18 mouse cellular contexts compared by ENCODE assay signal in genomic region chr1:38699244-38699643, GRCm38 (mm10).
"Had no signal": no experiment of that assay in that cellular context is flagged by ENCODE, and none has a peak within 500 bp of the region (broad histone marks: within the 10 kb centered on the region; RNA-seq: fewer than 3 reads in every experiment).

No protein-coding gene starts in this region.

- H3K9ac ChIP-seq: liver, embryonic 12.5 days; liver, embryonic 15.5 days; lung, embryonic 15.5 days; midbrain, embryonic 12.5 days; midbrain, embryonic 15.5 days; neural tube, embryonic 12.5 days; neural tube, embryonic 15.5 days had no signal

- H3K4me2 ChIP-seq: liver, embryonic 12.5 days; liver, embryonic 15.5 days; lung, embryonic 15.5 days; midbrain, embryonic 12.5 days; midbrain, embryonic 15.5 days; neural tube, embryonic 12.5 days; neural tube, embryonic 15.5 days had no signal

- H3K9me3 ChIP-seq: liver, embryonic 12.5 days; liver, embryonic 15.5 days; lung, embryonic 15.5 days; midbrain, embryonic 12.5 days; midbrain, embryonic 15.5 days; neural tube, embryonic 12.5 days; neural tube, embryonic 15.5 days had no signal

- H3K4me1 ChIP-seq: liver, embryonic 12.5 days; liver, embryonic 15.5 days; neural tube, embryonic 12.5 days had no signal

- ATAC-seq: liver, embryonic 12.5 days; midbrain, embryonic 15.5 days had no signal

- H3K27me3 ChIP-seq: liver, embryonic 15.5 days; lung, embryonic 15.5 days; midbrain, embryonic 12.5 days; midbrain, embryonic 15.5 days; neural tube, embryonic 12.5 days; neural tube, embryonic 15.5 days had no signal

- H3K36me3 ChIP-seq: liver, embryonic 12.5 days; liver, embryonic 15.5 days; lung, embryonic 15.5 days; midbrain, embryonic 12.5 days; midbrain, embryonic 15.5 days; neural tube, embryonic 12.5 days; neural tube, embryonic 15.5 days had no signal

- DNase-seq: kidney, adult 11 months; kidney, postnatal 25 days; layer of hippocampus, adult 9-11 months; lung, adult 18-20 months; lung, postnatal 14 days; lung, postnatal 4 days; retina, postnatal 1 day; thymus, adult 18-20 months; thymus, postnatal 4 days had no signal

- H3K27ac ChIP-seq: kidney, postnatal 0 days; layer of hippocampus, adult 2 months; liver, embryonic 12.5 days; liver, embryonic 15.5 days; lung, embryonic 15.5 days; midbrain, embryonic 12.5 days; midbrain, embryonic 15.5 days; neural tube, embryonic 12.5 days; neural tube, embryonic 15.5 days had no signal

- H3K4me3 ChIP-seq: layer of hippocampus, adult 2 months; liver, embryonic 12.5 days; liver, embryonic 15.5 days; lung, embryonic 15.5 days; midbrain, embryonic 12.5 days; midbrain, embryonic 15.5 days; neural tube, embryonic 12.5 days; neural tube, embryonic 15.5 days had no signal
